Mouse (Mus musculus): ENCODE results near the gene Fndc3b. TPM values are rescaled to one million over a fixed set of nuclear protein-coding genes. Genes with fewer than 3 reads are reported as not detected.

Fndc3b gene
- polyA plus RNA-seq, 1 experiment from 2014 or later, result 12.8 TPM

DNA sequence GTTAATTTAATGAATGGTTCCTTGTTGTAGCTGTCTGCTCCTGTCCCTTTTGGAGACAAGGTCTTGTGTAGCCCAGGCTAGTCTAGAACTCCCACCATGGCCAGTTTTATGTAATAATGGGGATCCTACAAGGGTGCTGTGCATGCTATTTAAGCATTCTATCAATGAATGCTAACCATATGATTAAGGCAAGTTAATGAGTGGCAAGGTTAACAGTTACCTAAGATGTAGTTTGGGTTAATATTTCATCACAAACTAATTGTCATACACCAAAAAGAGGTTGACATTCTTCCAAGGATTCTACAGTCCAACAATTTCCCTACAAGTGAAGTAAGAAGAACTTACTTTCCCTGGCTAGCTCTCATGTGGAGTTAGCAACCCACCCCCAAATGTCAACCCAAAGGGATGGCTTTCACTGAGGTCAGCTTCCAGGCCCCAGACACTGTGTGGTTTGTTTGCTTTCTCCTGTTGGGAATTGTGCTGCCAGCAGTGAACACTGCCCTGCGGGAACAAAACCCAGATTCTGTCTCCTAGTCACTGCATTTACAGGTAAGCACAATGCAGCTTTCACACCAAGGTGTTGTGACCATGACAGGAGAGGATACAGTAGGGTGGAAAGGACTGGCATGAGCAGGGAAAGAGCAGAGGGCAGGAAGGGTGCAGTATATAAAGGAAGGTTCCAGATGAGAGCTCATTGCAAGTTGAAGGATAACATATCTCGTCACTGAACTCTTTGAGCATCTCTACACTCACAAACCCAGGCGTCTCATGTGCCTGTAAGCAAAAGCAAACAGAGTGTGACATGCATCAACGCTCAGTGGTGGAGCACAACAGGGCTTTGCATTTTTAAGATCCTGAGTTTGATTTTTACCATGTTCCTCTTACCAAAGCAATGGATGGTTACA is 153.8 kb downstream of the Fndc3b start:
- Histone ChIP-seq H3K27ac (ENCODE audit: low read depth, low read length) (no peak overlapping the region), H3K4me2 (replicated peaks; ENCODE audit: low read depth, low read length) (no peak overlapping the region), H3K9me3 (ENCODE audit: control insufficient read depth, low read length) (no peaks in the 10 kb centered on the region), H3K4me1 (replicated peaks; ENCODE audit: control insufficient read depth, insufficient read depth, low read length) (no peaks in the 10 kb centered on the region), H3K9ac (ENCODE audit: low read depth, low read length) (no peak overlapping the region), H3K27me3 (ENCODE audit: control insufficient read depth, insufficient read depth, low read length) (no peaks in the 10 kb centered on the region), H3K4me3 (ENCODE audit: low read depth, low read length) (no peak overlapping the region), H3K36me3 (ENCODE audit: control insufficient read depth, insufficient read depth, low read length) (no peaks in the 10 kb centered on the region)
- DNase-seq (ENCODE audit: low spot score) (no peak), ATAC-seq (ENCODE audit: low FRiP score) (no peak)
- WGBS, result 76% methylated on average over 4 of the region's 4 CpGs

- DNase-seq (ENCODE audit: low spot score) (no peak), ATAC-seq (ENCODE audit: low FRiP score) (no peak)
- no peaks in the 10 kb centered on the region for H3K9me3 ChIP-seq (ENCODE audit: control insufficient read depth, low read length)
- H3K9ac ChIP-seq (ENCODE audit: low read depth, low read length), result no peak overlapping the region
- no peak overlapping the region for H3K4me2 ChIP-seq (replicated peaks; ENCODE audit: low read depth, low read length)
- no peaks in the 10 kb centered on the region for H3K4me1 ChIP-seq (replicated peaks; ENCODE audit: control insufficient read depth, insufficient read depth, low read length)
- H3K36me3 ChIP-seq (ENCODE audit: control insufficient read depth, insufficient read depth, low read length), result no peaks in the 10 kb centered on the region
- no peak overlapping the region for H3K27ac ChIP-seq (ENCODE audit: low read depth, low read length)
- H3K4me3 ChIP-seq (ENCODE audit: low read depth, low read length), result no peak overlapping the region
- 89% methylated on average over 3 of the region's 3 CpGs for WGBS
- no peaks in the 10 kb centered on the region for H3K27me3 ChIP-seq (ENCODE audit: control insufficient read depth, insufficient read depth, low read length)
Observed at GRCm38 (mm10) chr3:27555401-27555940, 155.6 kb downstream of the Fndc3b start.

DNA sequence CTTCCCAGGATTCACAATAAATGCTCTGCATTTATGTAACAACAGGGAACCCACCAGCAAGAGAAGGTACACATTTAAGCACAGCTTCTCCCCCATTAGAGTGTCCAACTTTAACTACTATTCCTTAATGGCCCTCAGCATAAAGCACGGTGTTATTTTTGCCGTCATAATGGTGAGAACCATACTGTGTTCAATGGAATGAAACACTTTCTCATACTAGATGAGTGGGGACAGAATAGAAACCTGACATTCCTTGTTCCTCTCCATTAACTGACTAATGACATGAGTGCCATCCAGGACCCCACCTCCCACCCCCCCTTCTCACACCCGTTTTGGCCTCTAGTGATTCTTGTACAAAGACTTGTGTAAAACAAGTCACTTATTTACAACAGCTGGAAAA is 156.8 kb downstream of the Fndc3b start:
- ATAC-seq (ENCODE audit: low FRiP score) (no peak), DNase-seq (ENCODE audit: low spot score) (no peak)
- H3K9ac ChIP-seq (ENCODE audit: low read depth, low read length), result no peak overlapping the region
- no peak overlapping the region for H3K4me3 ChIP-seq (ENCODE audit: low read depth, low read length)
- H3K9me3 ChIP-seq (ENCODE audit: control insufficient read depth, low read length), result no peaks in the 10 kb centered on the region
- 80% methylated on average over 3 of the region's 3 CpGs for WGBS
- H3K27me3 ChIP-seq (ENCODE audit: control insufficient read depth, insufficient read depth, low read length), result no peaks in the 10 kb centered on the region
- H3K36me3 ChIP-seq (ENCODE audit: control insufficient read depth, insufficient read depth, low read length), result no peaks in the 10 kb centered on the region
- H3K4me2 ChIP-seq (replicated peaks; ENCODE audit: low read depth, low read length), result no peak overlapping the region
- H3K27ac ChIP-seq (ENCODE audit: low read depth, low read length), result no peak overlapping the region
- H3K4me1 ChIP-seq (replicated peaks; ENCODE audit: control insufficient read depth, insufficient read depth, low read length), result no peaks in the 10 kb centered on the region

DNA sequence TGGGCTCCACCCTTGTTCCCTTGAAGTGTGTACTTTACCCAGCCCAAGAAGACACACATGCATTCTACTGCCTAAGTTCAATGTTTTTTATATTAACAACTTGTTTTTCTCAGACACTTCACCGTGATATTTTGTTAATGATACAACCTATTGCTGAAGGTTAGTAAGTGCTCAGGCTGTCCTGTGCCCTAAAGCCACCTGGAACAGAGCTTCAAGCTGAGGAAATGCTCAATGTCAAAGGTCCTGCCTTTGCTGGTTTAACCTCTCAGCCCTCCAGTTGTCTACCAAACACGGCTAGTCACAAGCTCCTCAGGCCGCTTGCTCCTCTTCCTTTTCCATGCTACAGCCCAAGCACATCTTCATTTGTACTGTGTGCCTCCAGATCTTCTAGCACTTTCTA is 157.3 kb downstream of the Fndc3b start:
- H3K4me1 ChIP-seq (replicated peaks; ENCODE audit: control insufficient read depth, insufficient read depth, low read length), result no peaks in the 10 kb centered on the region
- no peak overlapping the region for H3K4me3 ChIP-seq (ENCODE audit: low read depth, low read length)
- 77% methylated on average over 3 of the region's 3 CpGs for WGBS
- H3K9me3 ChIP-seq (ENCODE audit: control insufficient read depth, low read length), result no peaks in the 10 kb centered on the region
- H3K9ac ChIP-seq (ENCODE audit: low read depth, low read length), result no peak overlapping the region
- no peaks in the 10 kb centered on the region for H3K27me3 ChIP-seq (ENCODE audit: control insufficient read depth, insufficient read depth, low read length)
- H3K36me3 ChIP-seq (ENCODE audit: control insufficient read depth, insufficient read depth, low read length), result no peaks in the 10 kb centered on the region
- no peak for ATAC-seq (ENCODE audit: low FRiP score)
- H3K27ac ChIP-seq (ENCODE audit: low read depth, low read length), result no peak overlapping the region
- DNase-seq (ENCODE audit: low spot score), result no peak
- H3K4me2 ChIP-seq (replicated peaks; ENCODE audit: low read depth, low read length), result no peak overlapping the region

DNA sequence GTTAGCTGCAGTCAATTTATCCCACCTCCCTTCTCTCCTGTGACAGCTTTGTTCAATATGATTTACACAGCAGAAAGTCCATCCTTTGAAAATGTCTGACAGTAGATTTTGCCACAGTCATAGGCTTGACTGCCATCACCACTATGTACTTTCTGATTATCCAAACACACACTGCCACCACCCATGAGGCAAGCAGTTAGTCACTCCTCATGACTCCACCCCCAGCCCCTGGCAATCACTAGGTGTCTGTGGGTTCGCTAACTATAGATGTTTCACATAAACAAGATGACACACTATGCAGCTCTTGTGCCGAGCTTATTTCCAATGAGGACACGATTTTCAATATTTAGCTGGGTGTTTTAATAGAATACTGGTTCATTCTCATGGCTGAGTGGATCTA is 160.1 kb downstream of the Fndc3b start:
- ATAC-seq (ENCODE audit: low FRiP score) (no peak), DNase-seq (ENCODE audit: low spot score) (no peak)
- Histone ChIP-seq H3K27ac (ENCODE audit: low read depth, low read length) (no peak overlapping the region), H3K9ac (ENCODE audit: low read depth, low read length) (no peak overlapping the region), H3K4me2 (replicated peaks; ENCODE audit: low read depth, low read length) (no peak overlapping the region), H3K4me1 (replicated peaks; ENCODE audit: control insufficient read depth, insufficient read depth, low read length) (no peaks in the 10 kb centered on the region), H3K27me3 (ENCODE audit: control insufficient read depth, insufficient read depth, low read length) (no peaks in the 10 kb centered on the region), H3K9me3 (ENCODE audit: control insufficient read depth, low read length) (no peaks in the 10 kb centered on the region), H3K4me3 (ENCODE audit: low read depth, low read length) (no peak overlapping the region), H3K36me3 (ENCODE audit: control insufficient read depth, insufficient read depth, low read length) (no peaks in the 10 kb centered on the region)
- WGBS, result 97% methylated on average over 3 of the region's 3 CpGs

DNA sequence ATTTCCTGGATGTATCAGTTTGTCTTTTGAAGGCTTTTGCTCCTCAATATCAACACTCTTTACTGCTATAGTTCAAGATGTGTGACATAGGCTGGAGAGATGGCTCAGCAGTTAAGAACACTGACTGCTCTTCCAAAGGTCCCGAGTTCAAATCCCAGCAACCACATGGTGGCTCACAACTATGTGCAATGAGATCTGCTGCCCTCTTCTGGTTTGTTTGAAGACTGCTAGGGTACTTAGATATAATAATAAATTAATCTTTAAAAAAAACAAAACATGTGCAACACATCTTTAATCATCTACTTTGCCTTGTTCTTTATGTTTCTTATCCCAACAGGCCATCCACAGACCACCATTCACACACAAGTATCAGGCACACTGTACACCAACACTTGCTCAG is 160.7 kb downstream of the Fndc3b start:
- no peaks in the 10 kb centered on the region for H3K36me3 ChIP-seq (ENCODE audit: control insufficient read depth, insufficient read depth, low read length)
- no peak overlapping the region for H3K9ac ChIP-seq (ENCODE audit: low read depth, low read length)
- no peaks in the 10 kb centered on the region for H3K27me3 ChIP-seq (ENCODE audit: control insufficient read depth, insufficient read depth, low read length)
- DNase-seq (ENCODE audit: low spot score) (no peak), ATAC-seq (ENCODE audit: low FRiP score) (no peak)
- no peak overlapping the region for H3K4me2 ChIP-seq (replicated peaks; ENCODE audit: low read depth, low read length)
- H3K4me3 ChIP-seq (ENCODE audit: low read depth, low read length), result no peak overlapping the region
- no peaks in the 10 kb centered on the region for H3K9me3 ChIP-seq (ENCODE audit: control insufficient read depth, low read length)
- H3K27ac ChIP-seq (ENCODE audit: low read depth, low read length), result no peak overlapping the region
- no peaks in the 10 kb centered on the region for H3K4me1 ChIP-seq (replicated peaks; ENCODE audit: control insufficient read depth, insufficient read depth, low read length)
- WGBS, result 100% methylated on average over 1 of the region's 1 CpGs

DNA sequence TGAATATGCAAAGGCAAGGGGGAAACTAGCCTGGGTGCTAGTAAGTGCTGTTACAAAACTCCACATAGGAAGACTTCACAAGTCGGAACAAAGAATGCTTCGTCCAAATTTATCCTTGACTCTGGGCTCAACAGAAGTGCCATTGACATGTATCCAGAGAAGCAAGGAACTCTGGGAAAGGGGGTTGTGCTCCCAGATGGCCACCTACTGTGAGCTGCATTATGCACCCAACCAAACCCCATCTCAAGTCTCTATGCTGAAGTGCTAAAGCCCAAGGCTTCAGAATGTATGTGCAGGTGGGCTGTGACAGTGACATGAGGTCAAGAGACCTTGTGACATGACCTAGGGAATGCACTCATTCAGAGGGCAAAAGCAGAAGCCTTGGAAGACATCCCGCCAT is 165.5 kb downstream of the Fndc3b start:
- no peak for ATAC-seq (ENCODE audit: low FRiP score)
- DNase-seq (ENCODE audit: low spot score), result no peak
- no peaks in the 10 kb centered on the region for H3K9me3 ChIP-seq (ENCODE audit: control insufficient read depth, low read length)
- H3K27ac ChIP-seq (ENCODE audit: low read depth, low read length), result no peak overlapping the region
- H3K27me3 ChIP-seq (ENCODE audit: control insufficient read depth, insufficient read depth, low read length), result no peaks in the 10 kb centered on the region
- H3K9ac ChIP-seq (ENCODE audit: low read depth, low read length), result no peak overlapping the region
- WGBS, result 93% methylated on average over 3 of the region's 3 CpGs
- no peak overlapping the region for H3K4me3 ChIP-seq (ENCODE audit: low read depth, low read length)
- H3K4me1 ChIP-seq (replicated peaks; ENCODE audit: control insufficient read depth, insufficient read depth, low read length), result no peaks in the 10 kb centered on the region
- no peaks in the 10 kb centered on the region for H3K36me3 ChIP-seq (ENCODE audit: control insufficient read depth, insufficient read depth, low read length)
- H3K4me2 ChIP-seq (replicated peaks; ENCODE audit: low read depth, low read length), result no peak overlapping the region

DNA sequence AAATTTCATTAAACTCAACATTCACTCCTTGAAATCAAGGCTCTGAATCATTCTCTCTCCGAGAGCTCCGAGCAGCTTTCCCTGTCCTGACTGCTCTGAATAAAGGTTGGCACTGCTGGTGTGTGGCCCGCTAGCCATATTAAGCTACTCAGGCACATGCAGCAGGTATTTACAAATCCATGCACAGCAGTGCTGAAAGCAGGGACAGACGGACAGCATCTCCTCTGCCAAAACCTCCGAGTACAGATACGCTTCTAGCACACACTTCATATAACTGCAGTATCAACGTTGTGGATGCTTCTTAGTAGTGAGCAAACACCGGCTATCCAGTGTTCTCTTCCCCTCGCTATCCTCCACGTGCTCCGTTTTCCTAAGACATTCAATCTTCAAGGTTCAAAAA is 167.0 kb downstream of the Fndc3b start:
- H3K27me3 ChIP-seq (ENCODE audit: control insufficient read depth, insufficient read depth, low read length), result no peaks in the 10 kb centered on the region
- no peaks in the 10 kb centered on the region for H3K4me1 ChIP-seq (replicated peaks; ENCODE audit: control insufficient read depth, insufficient read depth, low read length)
- H3K4me2 ChIP-seq (replicated peaks; ENCODE audit: low read depth, low read length), result no peak overlapping the region
- no peaks in the 10 kb centered on the region for H3K36me3 ChIP-seq (ENCODE audit: control insufficient read depth, insufficient read depth, low read length)
- no peak overlapping the region for H3K9ac ChIP-seq (ENCODE audit: low read depth, low read length)
- H3K27ac ChIP-seq (ENCODE audit: low read depth, low read length), result no peak overlapping the region
- no peak overlapping the region for H3K4me3 ChIP-seq (ENCODE audit: low read depth, low read length)
- no peaks in the 10 kb centered on the region for H3K9me3 ChIP-seq (ENCODE audit: control insufficient read depth, low read length)
- 97% methylated on average over 11 of the region's 11 CpGs for WGBS
- DNase-seq (ENCODE audit: low spot score) (no peak), ATAC-seq (ENCODE audit: low FRiP score) (no peak)

DNA sequence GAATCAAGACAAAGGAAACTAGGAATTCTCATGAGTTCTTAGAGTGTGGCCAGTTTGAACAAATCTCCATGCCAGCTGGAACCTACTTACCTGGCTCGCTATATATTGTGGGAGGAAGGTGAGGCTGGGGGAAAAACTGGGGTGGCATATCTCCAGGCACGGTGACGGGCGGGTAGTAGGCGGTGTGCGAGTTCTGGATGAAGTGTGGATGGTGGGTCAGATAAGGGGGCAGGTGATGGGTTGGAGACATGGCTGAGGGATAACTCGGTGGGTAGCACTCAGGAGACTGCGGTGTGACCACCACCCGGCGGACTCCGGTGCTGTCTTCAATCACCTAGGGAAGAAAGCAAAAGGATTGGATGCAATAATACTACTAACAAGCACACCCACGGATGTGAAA is 169.3 kb downstream of the Fndc3b start:
- Histone ChIP-seq H3K4me1 (replicated peaks; ENCODE audit: control insufficient read depth, insufficient read depth, low read length) (no peaks in the 10 kb centered on the region), H3K4me2 (replicated peaks; ENCODE audit: low read depth, low read length) (no peak overlapping the region), H3K36me3 (ENCODE audit: control insufficient read depth, insufficient read depth, low read length) (no peaks in the 10 kb centered on the region), H3K27me3 (ENCODE audit: control insufficient read depth, insufficient read depth, low read length) (no peaks in the 10 kb centered on the region), H3K4me3 (ENCODE audit: low read depth, low read length) (no peak overlapping the region), H3K27ac (ENCODE audit: low read depth, low read length) (no peak overlapping the region), H3K9me3 (ENCODE audit: control insufficient read depth, low read length) (no peaks in the 10 kb centered on the region), H3K9ac (ENCODE audit: low read depth, low read length) (no peak overlapping the region)
- 94% methylated on average over 12 of the region's 12 CpGs for WGBS
- DNase-seq (ENCODE audit: low spot score) (no peak), ATAC-seq (ENCODE audit: low FRiP score) (no peak)

Data from hindbrain, embryonic 11.5 days (tissue).